Mouse (Mus musculus) megakaryocyte, embryonic 14.5 days (primary cell): ENCODE data around the gene Rps21.
"Not testable (repeated sequence)": the region's sequence is repeated elsewhere in the genome, so short reads cannot be mapped to it uniquely, and the experiment has no call there.

ENCODE experiments used
- FLI1 ChIP-seq: IDR thresholded peaks from 2 replicates; pipeline ENCODE4 v1.6.1; 2012; ENCODE audit warnings: low read length, inconsistent platforms, mixed read lengths
- GATA1 ChIP-seq: IDR thresholded peaks from 3 replicates; pipeline ENCODE4 v1.6.1; 2012; ENCODE audit warnings: mixed read lengths, low read length, inconsistent platforms, borderline replicate concordance

GRCm38 (mm10) chr2:180259826-180260609, 2.8 kb downstream of the Rps21 start:
- not testable (repeated sequence) for TF ChIP-seq GATA1, FLI1
